Mouse (Mus musculus): Measurements from ENCODE around the gene Vmn1r218. TPM values are rescaled to one million over a fixed set of nuclear protein-coding genes. Genes with fewer than 3 reads are reported as not detected.
"Not testable (repeated sequence)": the region's sequence is repeated elsewhere in the genome, so short reads cannot be mapped to it uniquely, and the experiment has no call there.

The Vmn1r218 gene
- not detected for total RNA-seq (2021)
- long read RNA-seq, experiment 1, result 0 reads
- long read RNA-seq, experiment 2, result 0 reads

GRCm38 (mm10) chr13:23133099-23133498 is at the start of gene Vmn1r218:
Gene Vmn1r218, plus strand, starts transcription at chr13:23133155.
- intact Hi-C loops (cut with DNase I), result no loop called here
- DNase-seq (ENCODE audit: extremely low spot score in 1 of 2, low spot score in 2 of 2), result no peak
- no peak within 1 kb of the TSS for H3K27ac ChIP-seq
- no peak for TF ChIP-seq CTCF (IDR thresholded peaks at IDR 0.05)
- H3K4me3 ChIP-seq, result no peak within 1 kb of the TSS

DNA sequence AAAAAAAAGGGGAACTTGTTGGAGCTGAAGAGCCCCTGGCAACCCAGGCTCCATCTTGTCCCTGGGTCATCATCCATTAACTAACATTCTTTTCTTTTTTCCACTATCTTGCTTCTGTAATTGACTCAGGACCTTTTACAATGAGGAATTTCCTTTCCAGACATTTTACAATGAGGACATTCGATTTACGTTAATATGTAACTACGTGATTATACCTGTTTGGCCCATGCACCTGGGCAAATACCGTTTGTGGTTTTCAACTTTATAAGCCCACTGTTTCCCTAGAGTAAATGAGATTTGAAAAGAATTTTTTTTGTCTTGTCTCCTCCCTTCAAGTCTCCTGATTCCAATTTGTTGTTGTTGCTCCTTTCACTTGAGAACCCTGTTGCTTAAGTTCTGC is 38.6 kb upstream of the Vmn1r218 start:
- TF ChIP-seq CTCF (IDR thresholded peaks at IDR 0.05), result no peak
- DNase-seq (ENCODE audit: extremely low spot score in 1 of 2, low spot score in 2 of 2), result no peak
- Histone ChIP-seq H3K4me3 (no peak overlapping the region), H3K27ac (no peak overlapping the region)
- intact Hi-C loops (cut with DNase I), result no loop called here

GRCm38 (mm10) chr13:23118126-23118525 is 14.8 kb upstream of the Vmn1r218 start, which contains the start of gene Vmn1r217:
Gene Vmn1r217, minus strand, starts transcription at chr13:23118226.
- H3K27ac ChIP-seq; DNase-seq (ENCODE audit: extremely low spot score in 1 of 2, low spot score in 2 of 2); intact Hi-C loops (cut with DNase I); H3K4me3 ChIP-seq: not testable (repeated sequence)

DNA sequence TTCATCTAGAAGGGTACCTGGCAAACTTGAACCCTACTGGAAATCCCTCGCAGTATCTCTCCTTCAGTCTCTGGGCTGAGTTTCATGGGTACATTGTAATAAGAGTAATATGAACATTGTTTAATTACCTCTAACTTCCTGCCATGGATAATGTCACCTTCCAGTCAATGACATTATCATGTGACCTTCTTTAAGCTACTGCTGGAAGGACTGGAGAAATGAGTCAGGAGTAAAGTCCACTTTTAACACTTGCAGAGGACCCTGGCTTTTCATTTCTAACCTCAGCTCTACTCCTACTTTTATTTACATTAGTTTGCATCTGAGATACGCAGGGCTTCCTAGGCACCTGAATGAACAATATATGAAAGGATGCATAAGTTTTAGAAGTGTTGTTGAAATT is 12.3 kb upstream of the Vmn1r218 start:
- Histone ChIP-seq H3K27ac (no peak overlapping the region), H3K4me3 (no peak overlapping the region)
- intact Hi-C loops (cut with DNase I), result no loop called here
- TF ChIP-seq CTCF (IDR thresholded peaks at IDR 0.05), result no peak
- DNase-seq (ENCODE audit: extremely low spot score in 1 of 2, low spot score in 2 of 2), result no peak

- no peak for DNase-seq (ENCODE audit: extremely low spot score in 1 of 2, low spot score in 2 of 2)
- no peak for TF ChIP-seq CTCF (IDR thresholded peaks at IDR 0.05)
- intact Hi-C loops (cut with DNase I), result no loop called here
- H3K4me3 ChIP-seq, result no peak overlapping the region
- no peak overlapping the region for H3K27ac ChIP-seq
Observed at GRCm38 (mm10) chr13:23133501-23133900, 546 bp downstream of the Vmn1r218 start.

GRCm38 (mm10) chr13:23138880-23139279 is 5.9 kb downstream of the Vmn1r218 start:
- Histone ChIP-seq H3K4me3 (no peak overlapping the region), H3K27ac (no peak overlapping the region)
- no peak for TF ChIP-seq CTCF (IDR thresholded peaks at IDR 0.05)
- DNase-seq (ENCODE audit: extremely low spot score in 1 of 2, low spot score in 2 of 2), result no peak
- intact Hi-C loops (cut with DNase I), result no loop called here

GRCm38 (mm10) chr13:23157848-23158247 is 24.9 kb downstream of the Vmn1r218 start:
- H3K27ac ChIP-seq, result no peak overlapping the region
- TF ChIP-seq CTCF (IDR thresholded peaks at IDR 0.05), result no peak

GRCm38 (mm10) chr13:23159012-23159411 is 26.1 kb downstream of the Vmn1r218 start, which contains the start of gene Vmn1r219:
Gene Vmn1r219, plus strand, starts transcription at chr13:23159312.
- intact Hi-C loops (cut with DNase I), result no loop called here
- DNase-seq (ENCODE audit: extremely low spot score in 1 of 2, low spot score in 2 of 2), result no peak
- Histone ChIP-seq H3K4me3 (no peak within 1 kb of the TSS), H3K27ac (no peak within 1 kb of the TSS)
- no peak for TF ChIP-seq CTCF (IDR thresholded peaks at IDR 0.05)

More at GRCm38 (mm10) chr13:23157848-23158247, 24.9 kb downstream of the Vmn1r218 start:
- DNase-seq (ENCODE audit: extremely low spot score in 1 of 2, low spot score in 2 of 2), result no peak
- intact Hi-C loops (cut with DNase I), result no loop called here
- H3K4me3 ChIP-seq, result no peak overlapping the region

DNA sequence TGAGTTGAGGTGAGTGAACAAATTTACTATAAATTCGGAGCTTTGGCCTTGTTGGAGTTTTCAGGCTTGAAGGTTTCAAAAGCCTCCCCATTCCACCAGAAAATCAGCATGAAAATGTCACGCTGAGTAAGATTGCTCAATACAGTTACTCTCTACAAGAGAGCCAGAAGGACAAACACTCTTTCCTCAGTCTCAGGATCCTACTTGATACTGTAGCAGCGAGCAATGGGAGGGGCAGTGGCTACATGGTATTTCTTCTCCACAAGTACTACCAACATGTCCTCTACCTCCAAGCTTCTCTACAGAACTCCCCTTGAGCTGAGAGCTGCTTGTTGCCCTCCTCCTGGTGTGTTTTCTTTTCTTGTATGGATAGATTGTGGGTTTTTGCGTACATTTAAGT is 33.5 kb downstream of the Vmn1r218 start:
- DNase-seq (ENCODE audit: extremely low spot score in 1 of 2, low spot score in 2 of 2); intact Hi-C loops (cut with DNase I); H3K4me3 ChIP-seq; H3K27ac ChIP-seq: not testable (repeated sequence)

GRCm38 (mm10) chr13:23187875-23188274 is 54.9 kb downstream of the Vmn1r218 start, which contains the start of gene Vmn1r220:
Gene Vmn1r220, minus strand, starts transcription at chr13:23187975.
- H3K4me3 ChIP-seq, result no peak within 1 kb of the TSS
- DNase-seq (ENCODE audit: extremely low spot score in 1 of 2, low spot score in 2 of 2), result no peak
- intact Hi-C loops (cut with DNase I), result no loop called here
- no peak for TF ChIP-seq CTCF (IDR thresholded peaks at IDR 0.05)
- no peak within 1 kb of the TSS for H3K27ac ChIP-seq

Other genes starting within 250 kb of the Vmn1r218 start
- not detected for gene Vmn1r212, start 248.9 kb upstream of the Vmn1r218 start, total RNA-seq (2021)
- gene Vmn1r213, start 125.5 kb upstream of the Vmn1r218 start, total RNA-seq (2021), result not detected
- not detected for gene Vmn1r214, start 102.7 kb upstream of the Vmn1r218 start, total RNA-seq (2021)
- gene Vmn1r215, start 65.1 kb upstream of the Vmn1r218 start, total RNA-seq (2021), result not detected
- gene Vmn1r217, start 14.9 kb upstream of the Vmn1r218 start, total RNA-seq (2021), result not detected
- not detected for gene Vmn1r219, start 26.2 kb downstream of the Vmn1r218 start, total RNA-seq (2021)
- gene Vmn1r220, start 54.8 kb downstream of the Vmn1r218 start, total RNA-seq (2021), result not detected
- gene Vmn1r221, start 81.0 kb downstream of the Vmn1r218 start, total RNA-seq (2021), result not detected
- not detected for gene Vmn1r222, start 102.8 kb downstream of the Vmn1r218 start, total RNA-seq (2021)
- gene Vmn1r223, start 114.0 kb downstream of the Vmn1r218 start, total RNA-seq (2021), result not detected
- gene Zfp322a, start 236.1 kb downstream of the Vmn1r218 start, total RNA-seq (2021), result 10 to 100 TPM; 29.8 to 33.3 TPM